Mouse (Mus musculus): ENCODE results near the gene Gnb4.

The Gnb4 gene

DNA sequence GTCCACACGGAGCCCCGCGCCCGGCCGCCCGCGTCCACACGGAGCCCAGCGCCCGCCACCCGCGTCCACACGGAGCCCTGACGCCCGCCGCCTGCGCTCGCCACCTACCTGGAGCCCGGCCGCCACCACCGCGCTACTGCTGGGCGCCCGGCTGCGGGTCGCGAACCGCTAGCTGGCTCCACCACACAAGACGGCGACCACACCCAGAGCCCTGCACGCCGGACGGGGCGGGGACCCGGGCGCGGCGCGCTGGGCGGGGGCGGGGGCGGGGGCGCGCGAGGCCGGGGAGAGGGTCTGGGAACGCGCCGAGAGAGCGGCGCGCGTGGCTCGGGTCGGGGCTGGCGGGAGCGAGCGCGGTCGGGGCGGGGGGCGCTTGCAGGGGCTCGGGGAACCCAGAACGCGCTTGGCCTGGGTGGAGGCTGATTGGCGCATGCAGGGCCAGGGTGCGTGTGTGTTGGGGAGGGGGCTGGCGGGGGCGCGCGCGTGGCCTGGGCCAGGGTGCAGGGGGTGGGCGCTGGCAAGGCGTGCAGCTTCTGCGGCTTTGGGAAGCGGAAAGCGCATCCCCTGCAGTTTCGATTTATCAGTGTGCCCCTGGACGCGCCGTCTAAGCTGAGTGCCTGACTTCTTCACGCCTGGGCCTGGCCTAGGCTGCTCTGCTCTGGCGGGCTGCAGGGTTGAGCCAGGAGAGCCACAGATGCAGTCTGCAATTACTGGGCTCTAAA, at the start of gene Gnb4:
Gene Gnb4, minus strand, starts transcription at position 255 of the 722 bp plus-strand sequence.
- no peak for DNase-seq (ENCODE audit: low read depth in 1 of 2, low spot score in 2 of 2)

DNA sequence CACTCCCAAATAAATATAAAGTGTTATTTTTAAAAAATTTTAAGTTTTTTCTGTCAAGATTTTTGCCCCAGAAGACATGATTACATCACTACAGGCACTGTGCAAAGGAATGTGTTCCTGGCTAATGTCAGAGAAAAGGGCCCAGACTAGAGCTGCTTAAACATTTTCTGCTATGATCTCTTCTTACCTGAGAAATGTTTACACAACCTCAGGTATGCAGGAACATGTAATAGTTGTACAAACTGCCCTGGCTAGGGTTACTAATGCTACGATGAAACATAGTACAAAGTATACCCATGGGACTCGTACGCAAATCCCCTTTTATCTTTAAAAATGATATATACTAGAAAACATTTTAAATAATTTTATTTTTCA, 45.2 kb upstream of the Gnb4 start:
- DNase-seq (ENCODE audit: low read depth in 1 of 2, low spot score in 2 of 2) = no peak

DNA sequence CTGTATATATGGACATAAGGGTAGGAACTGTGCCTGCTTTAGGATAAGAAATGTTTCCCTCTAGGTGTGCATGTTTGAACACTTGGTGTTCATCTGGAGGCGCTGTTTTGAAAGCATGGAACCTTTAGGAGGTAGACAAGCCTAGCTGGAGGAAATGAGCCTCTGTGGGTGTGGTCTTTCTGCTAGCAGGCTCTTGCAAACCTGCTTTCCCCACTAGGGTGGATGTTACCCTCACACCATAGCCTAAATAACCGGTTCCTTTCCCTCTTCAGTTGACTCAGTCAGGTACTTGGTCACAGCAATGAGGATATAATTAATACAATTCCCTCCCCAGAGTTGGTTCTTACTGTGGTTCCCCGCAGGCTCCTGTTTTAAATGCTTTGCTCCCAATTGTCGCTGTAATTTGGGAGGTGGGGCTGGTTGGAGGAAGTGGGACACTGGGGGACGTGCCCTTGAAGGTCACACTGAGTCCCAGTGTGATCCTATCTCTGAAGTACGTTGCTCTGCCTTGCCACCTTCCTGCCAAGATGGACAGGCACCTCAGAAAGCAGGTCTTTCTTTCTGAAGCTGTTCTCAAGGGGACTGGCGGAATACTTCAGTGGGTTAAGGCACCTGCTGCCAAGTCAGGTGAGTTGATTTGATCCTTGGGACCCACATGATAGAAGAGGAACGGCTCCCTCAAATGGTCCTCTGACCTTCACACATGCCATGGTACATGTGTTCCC, 44.6 kb upstream of the Gnb4 start:
- DNase-seq (ENCODE audit: low read depth in 1 of 2, low spot score in 2 of 2) = no peak

DNA sequence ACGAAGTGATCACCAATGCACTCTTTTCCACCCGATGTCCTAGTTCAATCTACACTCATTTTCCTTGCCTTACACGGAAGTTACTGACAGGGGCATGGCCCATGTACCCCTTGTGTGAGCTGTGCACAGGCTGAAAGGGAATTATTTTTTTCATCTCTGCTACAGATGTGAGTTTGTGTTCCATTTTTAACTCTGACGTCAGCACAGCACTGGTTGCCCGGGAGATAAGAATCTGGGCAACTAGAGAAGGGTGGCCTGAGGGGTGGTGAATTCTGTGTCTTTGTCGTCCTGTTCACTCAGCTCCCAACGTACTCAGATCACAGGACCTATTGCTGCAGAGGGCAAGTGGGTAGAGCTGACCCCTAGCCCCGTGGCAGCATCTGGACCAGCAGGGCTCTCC, 43.9 kb upstream of the Gnb4 start:
- DNase-seq (ENCODE audit: low read depth in 1 of 2, low spot score in 2 of 2) = no peak

DNA sequence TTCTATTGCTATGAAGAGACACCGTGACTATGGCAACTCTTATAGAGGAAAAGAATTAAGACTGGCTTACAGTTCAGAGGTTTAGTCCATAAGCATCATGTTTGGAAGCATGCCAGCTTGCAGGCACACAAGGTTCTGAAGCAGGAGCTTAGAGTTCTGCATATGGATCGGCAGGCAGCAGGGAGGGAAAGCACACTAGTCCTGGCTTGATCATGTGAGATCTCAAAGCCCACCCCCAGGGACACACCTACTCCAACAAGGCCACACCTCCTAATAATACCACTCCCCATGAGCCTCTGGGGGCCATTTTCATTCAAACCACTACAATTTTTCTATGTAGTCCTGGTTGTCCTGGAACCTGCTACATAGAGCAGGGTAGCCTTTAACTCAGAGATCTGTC, 43.1 kb upstream of the Gnb4 start:
- DNase-seq (ENCODE audit: low read depth in 1 of 2, low spot score in 2 of 2) = no peak

DNA sequence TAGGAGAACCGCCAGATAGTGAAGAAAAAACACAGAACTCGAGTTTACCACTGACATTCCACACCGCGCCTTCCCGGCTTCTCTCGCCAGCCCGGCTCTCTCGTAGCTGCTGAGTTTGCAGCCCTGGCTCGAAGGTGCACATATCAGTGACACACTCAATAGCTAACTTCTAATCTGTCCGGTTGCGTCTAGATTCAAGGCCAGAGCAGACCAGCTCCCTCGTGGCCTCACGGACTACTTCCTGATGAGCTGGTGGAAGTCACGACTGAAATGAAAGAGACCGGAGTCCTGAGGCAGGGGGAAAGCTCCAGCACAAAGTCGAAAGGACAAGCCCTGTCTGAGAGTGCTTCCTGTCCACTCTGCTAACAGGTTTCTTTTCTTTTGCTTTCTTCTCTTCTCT, 42.4 kb upstream of the Gnb4 start:
- DNase-seq (ENCODE audit: low read depth in 1 of 2, low spot score in 2 of 2) = no peak

DNA sequence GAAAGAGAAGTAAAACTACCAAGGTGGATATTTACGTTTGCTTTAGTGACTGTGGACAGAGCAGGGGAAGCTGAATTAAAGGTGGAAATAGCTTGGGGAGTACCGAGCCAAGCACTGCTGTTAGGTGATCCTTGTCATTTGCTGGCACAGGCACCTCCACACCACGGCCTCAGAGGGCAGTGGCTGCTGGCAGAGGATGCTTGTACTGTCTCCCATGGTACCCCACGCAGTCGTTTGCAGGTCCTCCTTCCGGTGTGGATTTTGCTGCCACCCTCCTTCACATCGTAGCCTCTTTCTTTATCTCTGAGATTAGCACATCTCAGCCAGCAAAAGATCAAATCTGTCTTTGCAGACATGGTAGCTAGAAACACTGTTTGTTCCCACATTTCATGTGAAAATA, 42.0 kb upstream of the Gnb4 start:
- no peak for DNase-seq (ENCODE audit: low read depth in 1 of 2, low spot score in 2 of 2)

DNA sequence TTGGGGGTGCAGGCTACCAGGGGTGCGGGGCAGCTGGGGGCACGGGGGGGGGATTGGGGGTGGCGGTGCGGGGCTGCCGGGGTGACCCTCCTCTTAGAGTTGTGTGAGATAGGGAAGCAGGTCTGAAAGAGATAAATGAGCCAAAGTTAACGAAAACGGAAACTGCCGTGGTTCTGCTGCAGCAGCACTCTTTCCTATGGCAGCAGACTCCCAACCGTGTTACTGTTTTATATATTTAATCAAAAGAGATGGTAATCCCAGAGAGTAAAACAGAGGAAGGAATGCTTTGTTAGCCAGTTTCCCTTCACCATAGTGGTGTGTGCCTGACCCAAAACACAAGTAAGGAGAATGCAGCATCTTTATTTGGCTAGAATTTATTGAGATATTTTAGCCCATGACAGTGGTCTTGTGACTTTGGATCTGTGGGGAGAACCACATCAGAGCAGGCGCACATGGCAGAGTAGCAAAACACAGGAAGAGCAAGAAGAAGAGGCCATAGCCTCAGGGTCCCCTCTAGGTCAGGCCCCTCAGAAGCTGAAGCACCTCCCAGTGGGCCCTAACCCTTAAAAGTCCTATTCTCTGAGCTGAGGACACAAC, 40.1 kb upstream of the Gnb4 start:
- no peak for DNase-seq (ENCODE audit: low read depth in 1 of 2, low spot score in 2 of 2)

DNA sequence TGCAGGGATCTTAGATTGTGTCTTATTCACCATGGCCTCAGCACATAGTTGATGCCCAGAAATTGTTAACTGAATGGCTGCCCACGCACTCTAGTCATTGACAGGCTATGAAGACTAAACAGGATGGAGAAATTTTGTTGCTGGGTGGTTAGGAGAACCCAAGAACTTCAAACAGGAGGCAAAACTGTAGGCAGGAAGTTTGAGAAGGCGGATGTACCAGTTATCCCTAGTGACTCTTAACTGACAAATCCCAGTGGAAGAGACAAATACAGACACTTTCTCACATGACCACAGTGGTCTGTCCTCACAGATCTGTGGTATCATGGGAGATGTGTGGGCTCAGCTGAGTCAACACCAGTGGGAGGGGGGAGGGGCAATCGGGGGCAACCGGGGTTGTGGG, 39.6 kb upstream of the Gnb4 start:
- DNase-seq (ENCODE audit: low read depth in 1 of 2, low spot score in 2 of 2) = no peak

DNA sequence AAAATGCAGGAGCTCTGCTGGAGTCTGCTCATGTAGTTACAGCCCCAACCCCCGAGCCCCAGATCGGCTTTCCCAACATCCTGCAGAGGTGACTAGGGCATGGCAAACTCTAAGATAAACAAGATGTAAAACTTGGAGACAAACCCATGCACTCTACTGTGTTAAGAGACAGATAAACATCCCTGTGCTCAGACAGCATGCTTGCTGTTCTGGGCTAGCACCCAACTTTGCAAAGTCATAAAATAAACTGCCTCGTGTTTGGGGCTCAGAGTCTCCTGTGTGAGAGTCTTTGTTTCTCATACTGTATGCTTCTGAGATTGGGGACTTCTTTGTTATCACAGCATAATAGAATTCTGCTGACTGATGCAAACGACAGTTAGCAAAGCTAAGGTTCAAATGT, 36.4 kb upstream of the Gnb4 start:
- DNase-seq (ENCODE audit: low read depth in 1 of 2, low spot score in 2 of 2) = no peak

DNA sequence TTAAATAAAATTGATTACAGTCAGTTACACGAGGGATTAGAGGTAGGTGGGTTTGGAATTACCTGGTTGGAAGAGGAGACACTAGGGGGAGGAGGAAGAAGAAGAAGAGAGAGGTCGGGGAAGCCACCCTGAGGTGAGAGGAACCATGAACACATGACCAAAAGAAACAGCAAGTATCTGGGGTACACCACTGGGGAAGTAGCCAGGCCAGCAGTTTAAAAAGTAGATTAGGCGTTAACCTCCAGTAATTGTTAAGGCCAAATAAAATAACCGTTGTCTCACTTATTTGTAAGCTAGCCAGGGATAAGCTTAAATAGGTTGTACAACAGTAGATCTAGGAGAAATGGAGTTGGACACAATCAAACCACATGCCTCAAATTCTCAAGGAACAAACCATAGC, 32.9 kb upstream of the Gnb4 start:
- DNase-seq (ENCODE audit: low read depth in 1 of 2, low spot score in 2 of 2) = no peak

DNA sequence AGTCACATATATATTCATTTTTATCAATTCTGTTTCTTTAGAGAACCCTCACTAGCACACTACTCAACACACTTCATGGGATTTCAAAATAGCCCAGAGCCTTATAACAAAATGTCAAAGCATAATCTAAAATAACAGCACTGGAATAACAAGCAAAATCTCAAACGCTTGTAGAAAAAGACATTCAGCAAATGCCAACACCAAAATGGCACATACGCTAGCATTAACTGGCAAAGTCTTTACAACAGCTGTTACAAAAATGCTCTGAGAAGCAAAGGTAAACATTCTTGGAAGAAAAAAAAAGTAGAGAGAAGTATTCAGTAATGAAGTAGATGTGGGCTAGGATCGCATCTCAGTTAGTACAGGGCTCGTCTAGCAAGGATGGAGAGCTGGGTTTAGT, 30.5 kb upstream of the Gnb4 start:
- DNase-seq (ENCODE audit: low read depth in 1 of 2, low spot score in 2 of 2) = no peak

DNA sequence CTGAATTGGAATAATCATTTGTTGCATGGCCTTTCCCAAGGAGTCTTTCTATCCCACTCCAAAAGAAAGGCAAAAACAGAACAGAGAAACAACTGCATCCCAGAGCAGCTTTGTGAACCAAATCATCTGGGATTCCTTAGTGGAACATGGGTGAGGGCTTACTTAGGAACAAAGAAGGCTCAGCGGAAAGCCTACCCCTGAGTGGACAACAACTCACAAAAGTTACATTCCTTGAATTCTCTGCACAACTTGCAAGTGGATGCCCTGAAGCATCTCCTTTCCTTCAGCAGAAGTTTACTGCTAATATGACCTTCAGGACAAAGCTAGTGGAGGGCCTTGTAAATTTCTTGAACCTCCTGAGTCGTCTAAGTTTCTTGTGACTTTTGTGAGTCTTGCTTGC, 28.4 kb upstream of the Gnb4 start:
- no peak for DNase-seq (ENCODE audit: low read depth in 1 of 2, low spot score in 2 of 2)

DNA sequence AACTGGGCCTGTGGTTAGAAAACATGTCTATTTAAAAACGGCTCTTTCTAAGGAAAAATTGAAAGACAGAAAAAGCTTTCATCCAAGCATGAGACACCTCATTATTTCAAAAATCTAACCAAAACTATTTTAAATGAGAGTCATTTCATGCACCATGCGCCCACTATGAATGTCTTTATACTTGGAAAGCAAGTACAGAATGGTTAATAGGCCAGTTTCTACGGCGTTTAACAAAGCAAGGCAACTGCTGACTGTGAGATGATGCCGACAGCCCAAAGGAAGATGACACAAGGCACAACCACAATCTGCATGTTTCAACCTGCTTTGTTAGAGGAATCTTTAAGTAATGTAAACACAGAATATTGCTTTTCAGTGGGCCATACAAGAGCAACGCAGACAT, 25.7 kb upstream of the Gnb4 start:
- DNase-seq (ENCODE audit: low read depth in 1 of 2, low spot score in 2 of 2) = no peak

DNA sequence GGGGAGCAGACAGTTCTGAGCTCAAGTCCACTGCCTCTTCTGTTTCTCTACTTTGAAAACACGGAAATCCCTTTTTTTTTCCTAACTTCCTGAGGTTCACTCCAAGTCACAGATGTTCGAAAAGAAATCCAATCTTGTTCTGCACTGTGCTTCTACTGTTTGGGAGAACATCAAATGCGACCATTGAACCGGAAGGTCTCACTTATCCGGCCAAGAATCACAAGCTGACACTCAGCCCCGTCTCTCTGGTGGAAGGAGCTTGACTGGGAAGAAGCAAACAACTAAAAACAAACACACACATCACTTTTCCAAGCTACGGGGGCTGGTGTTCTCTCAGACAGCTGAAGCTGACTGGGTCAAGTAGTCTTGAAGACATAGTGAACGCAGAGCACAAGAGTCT, 21.9 kb upstream of the Gnb4 start:
- no peak for DNase-seq (ENCODE audit: low read depth in 1 of 2, low spot score in 2 of 2)

DNA sequence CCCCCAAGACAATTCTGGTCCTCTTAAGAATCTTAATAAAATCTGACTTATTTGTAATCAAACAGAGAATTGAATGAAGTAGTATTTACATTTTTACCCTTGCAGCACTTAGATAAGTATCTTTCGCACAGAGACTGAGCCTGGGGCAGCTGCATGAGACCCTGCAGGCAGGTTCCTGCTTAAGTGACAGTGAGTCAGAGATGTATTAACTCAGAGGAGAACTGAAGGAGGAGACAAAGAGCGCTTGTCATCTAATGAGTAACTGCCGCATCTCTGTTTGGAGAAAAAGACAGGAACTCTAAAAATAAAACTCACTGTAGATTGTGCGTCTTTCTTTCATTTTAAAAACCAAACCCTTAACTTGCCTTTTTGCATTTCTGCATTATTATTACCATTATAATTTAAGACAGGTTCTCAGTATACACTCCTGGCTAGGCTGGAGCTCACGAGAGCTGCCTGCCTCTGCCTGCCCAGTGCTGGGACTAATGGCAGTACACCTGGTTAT, 16.4 kb upstream of the Gnb4 start:
- DNase-seq (ENCODE audit: low read depth in 1 of 2, low spot score in 2 of 2) = no peak

DNA sequence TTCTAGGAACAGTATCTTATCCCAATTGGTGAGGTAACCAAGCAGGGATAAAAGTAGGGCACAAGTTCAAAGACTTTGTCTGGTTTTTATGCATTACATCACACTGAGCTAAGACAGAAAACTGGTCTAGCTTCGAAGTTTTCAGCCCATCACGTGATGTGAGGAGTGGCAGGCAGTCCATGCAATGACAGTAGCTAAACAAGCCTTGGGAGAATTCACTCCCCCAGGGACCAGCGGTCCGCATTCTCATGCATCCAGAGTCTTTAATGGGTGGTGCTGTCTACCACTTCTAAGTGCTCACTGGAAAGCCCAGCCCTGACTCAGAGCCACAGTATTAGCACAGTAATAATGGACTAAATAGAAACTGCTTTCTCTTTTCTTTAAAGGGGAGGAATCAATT, 13.8 kb upstream of the Gnb4 start:
- no peak for DNase-seq (ENCODE audit: low read depth in 1 of 2, low spot score in 2 of 2)

DNA sequence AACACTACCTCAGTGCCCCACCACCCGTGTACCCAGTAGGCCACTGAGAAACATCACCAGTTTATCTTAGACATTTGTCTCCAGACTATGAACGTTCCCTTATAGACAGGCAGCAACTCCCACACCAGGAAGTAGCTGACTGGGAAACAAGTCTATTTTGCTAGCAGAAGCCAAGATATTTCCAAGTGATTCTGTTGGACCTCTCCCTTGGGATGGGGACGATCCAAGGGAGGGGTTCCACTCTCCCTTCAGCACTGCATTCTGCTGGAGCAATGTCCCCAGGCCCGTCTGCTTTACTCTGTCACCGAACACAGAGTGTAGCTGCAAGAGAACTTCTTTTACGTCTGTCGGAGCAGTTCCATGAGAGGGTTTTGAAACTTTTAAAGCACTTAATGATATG, 11.8 kb upstream of the Gnb4 start:
- DNase-seq (ENCODE audit: low read depth in 1 of 2, low spot score in 2 of 2) = no peak

DNA sequence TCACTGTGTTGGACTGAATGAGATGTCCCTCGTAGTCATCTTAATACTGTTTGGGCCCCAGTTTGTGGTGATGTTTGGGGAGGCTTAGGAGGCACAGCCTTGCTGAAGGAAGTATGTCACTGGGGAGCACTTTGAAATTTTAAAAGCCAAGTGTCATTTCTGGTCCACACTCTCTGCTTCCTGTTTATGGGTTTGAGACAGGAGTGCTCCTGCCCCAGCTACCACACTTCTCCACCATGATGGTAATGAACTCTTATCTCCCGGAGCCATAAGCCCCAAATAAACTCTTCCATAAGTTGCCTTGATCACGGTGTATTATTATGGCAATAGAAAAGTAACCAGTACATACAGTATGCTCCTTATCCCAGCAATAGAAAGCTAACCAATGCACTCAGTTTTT, 5.7 kb upstream of the Gnb4 start:
- DNase-seq (ENCODE audit: low read depth in 1 of 2, low spot score in 2 of 2) = no peak

DNA sequence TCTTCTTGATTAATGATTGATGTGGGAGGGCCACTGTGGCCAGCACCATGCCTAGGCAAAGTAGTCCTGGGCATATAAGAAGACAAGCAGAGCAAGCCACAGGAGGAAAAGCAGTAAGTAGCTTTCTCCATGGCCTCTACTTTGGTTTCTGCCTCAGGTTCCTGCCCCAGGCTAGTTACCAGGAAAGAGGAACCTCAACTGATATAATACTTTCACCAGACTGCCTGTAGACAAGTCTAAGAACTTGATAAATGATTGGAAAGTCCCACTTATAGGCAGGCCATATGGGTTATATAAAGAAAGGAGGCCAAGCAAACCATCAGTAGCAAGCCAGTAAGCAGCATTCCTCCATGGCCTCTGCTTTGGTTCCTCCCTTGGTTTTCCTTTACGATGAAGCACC, 5.3 kb upstream of the Gnb4 start:
- no peak for DNase-seq (ENCODE audit: low read depth in 1 of 2, low spot score in 2 of 2)

DNA sequence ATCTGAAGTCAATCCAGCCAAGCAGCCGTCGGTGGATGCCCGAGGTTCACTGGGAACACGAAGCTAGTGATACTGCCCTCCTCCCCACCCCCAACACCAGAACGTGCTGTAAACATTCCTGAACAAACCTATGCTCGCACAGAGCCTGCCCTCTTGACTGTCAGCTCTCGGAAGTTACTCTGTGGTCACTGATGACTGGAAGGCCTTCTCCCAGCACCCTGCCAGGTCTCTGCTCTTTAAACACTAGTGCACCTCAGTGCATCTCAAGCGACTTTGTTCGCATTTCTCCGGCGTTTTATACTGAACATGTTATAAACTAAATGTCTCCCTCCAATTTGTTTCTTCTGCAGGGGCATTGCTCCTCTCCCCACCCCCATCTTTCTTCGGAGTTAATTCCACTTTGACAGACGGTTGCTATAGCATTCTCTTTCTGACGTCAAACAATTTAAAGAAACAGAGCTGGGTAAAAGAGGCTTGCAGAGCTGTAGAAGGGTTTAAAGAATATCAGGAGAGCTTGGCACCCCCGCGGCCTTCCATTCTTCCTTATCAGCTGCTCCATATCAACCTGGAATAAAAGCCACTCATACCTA, 763 bp upstream of the Gnb4 start:
- DNase-seq (ENCODE audit: low read depth in 1 of 2, low spot score in 2 of 2) = peak in 1 of 2 experiments; percentile 8

DNA sequence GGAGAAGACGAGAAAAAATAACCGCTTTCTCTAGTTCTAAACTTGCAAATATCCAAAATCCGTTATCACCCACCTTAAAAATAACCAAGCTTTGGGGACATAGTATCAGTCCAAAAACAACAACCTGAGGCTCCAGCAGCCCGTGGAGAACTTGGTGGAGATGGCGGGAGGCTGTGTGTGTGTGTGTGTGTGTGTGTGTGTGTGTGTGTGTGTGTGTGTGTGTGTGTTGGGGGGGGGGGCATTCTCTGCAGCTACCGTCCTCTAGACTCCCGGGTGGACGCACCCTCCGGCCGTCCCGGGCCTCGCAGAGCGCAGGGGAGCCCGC, 417 bp downstream of the Gnb4 start:
- DNase-seq (ENCODE audit: low read depth in 1 of 2, low spot score in 2 of 2) = no peak
